Mouse (Mus musculus) bone marrow, adult 2 months (tissue): ENCODE results near the gene 4931428L18Rik. TPM values are rescaled to one million over a fixed set of nuclear protein-coding genes. Genes with fewer than 3 reads are reported as not detected.

Experiments used
- H3K27ac ChIP-seq: fragments of 200-500 bp; 2 replicates; pipeline ENCODE4 v1.5.1; 2012; ENCODE audit warnings: low read depth, mild to moderate bottlenecking, control low read depth, inconsistent platforms, low read length; ENCODE audit not compliant: control insufficient read depth, poor library complexity, insufficient read depth
- H3K4me1 ChIP-seq: fragments of 200-500 bp; 2 replicates; pipeline ENCODE4 v1.6.1; 2011; ENCODE audit warnings: low read length; ENCODE audit not compliant: control insufficient read depth, insufficient read depth
- H3K4me3 ChIP-seq: fragments of 200-500 bp; replicated peaks from 2 replicates; pipeline ENCODE3; 2011; ENCODE audit warnings: mild to moderate bottlenecking, low read depth, low read length, control low read depth; ENCODE audit not compliant: control insufficient read depth
- CTCF ChIP-seq: fragments of 200-500 bp; IDR thresholded peaks from 2 replicates; pipeline ENCODE4 v1.5.1; 2011; ENCODE audit warnings: low read length, control low read depth; ENCODE audit not compliant: control insufficient read depth, insufficient read depth
- POLR2A ChIP-seq: fragments of 200-500 bp; IDR thresholded peaks from 2 replicates; pipeline ENCODE4 v1.6.1; 2011; ENCODE audit warnings: low read depth, mild to moderate bottlenecking, control low read depth, low read length, borderline replicate concordance; ENCODE audit not compliant: control insufficient read depth
- WGBS: fragments of 180-500 bp; shearing (Covaris S2); methylation state at CpG from one replicate; pipeline ENCODE4 v1.1.7; 2018; 5-methylcytosine and 5-hydroxymethylcytosine counted together
- polyA plus RNA-seq: library from polyadenylated mRNA; stranded (reverse); fragments of >200 nt; gene quantifications from 2 replicates; pipeline ENCODE4 v1.2.4, GENCODE M21; 2011; ENCODE audit warnings: low replicate concordance; ENCODE audit not compliant: missing spikeins, insufficient read depth, insufficient read length

The 4931428L18Rik gene
- polyA plus RNA-seq, 1 experiment = not detected

DNA sequence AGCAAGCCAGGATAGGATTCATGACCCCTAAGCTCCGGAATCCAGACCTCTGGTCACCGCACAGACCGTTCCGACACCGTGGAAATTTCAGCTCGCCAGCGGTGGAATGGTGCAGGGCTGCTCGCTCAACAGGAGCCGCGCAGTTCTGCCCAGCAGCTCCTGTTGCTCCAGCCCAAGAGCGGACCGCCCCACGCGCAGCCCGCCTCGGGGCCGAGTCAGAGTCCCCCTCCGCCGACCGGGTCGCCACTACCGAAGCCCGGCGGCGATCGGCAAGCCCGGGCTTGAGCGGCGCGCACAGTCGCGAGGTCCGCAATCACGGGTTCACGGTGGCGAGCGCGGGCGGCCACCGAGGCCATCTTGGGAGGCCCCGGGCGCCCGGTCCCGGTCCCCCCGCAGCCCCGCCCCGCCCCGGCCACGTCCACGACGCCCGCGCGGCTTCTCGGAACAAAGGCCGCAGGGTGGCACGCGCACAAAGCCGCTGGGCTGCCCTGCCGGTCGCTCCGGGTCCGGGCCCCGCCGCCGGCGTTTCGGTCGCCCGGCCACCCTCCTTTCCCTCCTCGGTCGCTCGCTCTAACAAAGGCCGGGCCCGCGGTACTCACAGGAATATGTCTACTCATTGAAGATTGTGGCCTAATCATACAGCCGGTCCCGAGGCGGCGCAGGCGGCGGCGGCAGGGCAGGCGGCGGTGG, 273.4 kb downstream of the 4931428L18Rik start:
- TF ChIP-seq POLR2A (peak; percentile 19; the same call in 1 of the 2 replicates), CTCF (no peak)
- Histone ChIP-seq H3K4me1 (no peaks in the 10 kb centered on the region), H3K4me3 (peak overlapping the region; percentile 94), H3K27ac (peak overlapping the region; percentile 100)
- 0% methylated on average over 54 of the region's 85 CpGs for WGBS

DNA sequence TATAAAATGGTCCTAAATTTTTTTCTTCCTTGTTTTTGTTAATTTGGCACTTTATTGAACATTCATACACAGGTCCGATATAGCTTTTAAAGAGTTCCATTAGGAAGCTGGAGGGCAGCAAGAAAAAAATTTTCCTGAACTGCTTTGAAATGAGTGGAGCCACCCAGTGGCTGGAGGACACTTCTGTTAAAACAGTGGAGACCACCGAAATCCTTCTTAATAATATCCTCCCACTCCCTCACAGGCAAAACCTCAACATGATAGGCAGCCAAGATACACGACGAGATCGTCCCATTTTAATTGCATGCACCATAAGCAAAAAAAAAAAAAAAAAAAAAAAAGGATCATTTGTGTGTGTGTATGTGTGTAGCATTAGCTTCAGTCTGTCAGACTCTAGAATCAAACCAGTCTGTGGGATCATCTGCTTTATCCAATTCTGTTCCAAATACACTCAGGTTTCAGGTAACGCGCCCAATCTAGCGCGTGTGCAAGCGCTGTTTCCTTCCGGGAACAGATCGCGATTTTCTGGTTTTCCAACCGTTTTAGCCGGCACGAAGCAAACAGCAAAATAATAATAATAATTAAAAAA, 274.0 kb downstream of the 4931428L18Rik start:
- TF ChIP-seq CTCF = no peak
- no peak for TF ChIP-seq POLR2A
- Histone ChIP-seq H3K4me1 (no peaks in the 10 kb centered on the region), H3K4me3 (peak overlapping the region; percentile 94), H3K27ac (peak overlapping the region; percentile 100)
- under 1% methylated on average over 16 of the region's 16 CpGs for WGBS

Other genes starting within 250 kb of the 4931428L18Rik start
- not detected in 2 replicates for gene AC153137.1, start 244.7 kb downstream of the 4931428L18Rik start, polyA plus RNA-seq
- gene Lgsn, start 46.3 kb downstream of the 4931428L18Rik start, polyA plus RNA-seq = not detected in 2 replicates
- gene Pih1d3, start 154 bp upstream of the 4931428L18Rik start, polyA plus RNA-seq = not detected in 2 replicates